19 mouse cellular contexts compared by ENCODE assay signal in the genomic region with DNA sequence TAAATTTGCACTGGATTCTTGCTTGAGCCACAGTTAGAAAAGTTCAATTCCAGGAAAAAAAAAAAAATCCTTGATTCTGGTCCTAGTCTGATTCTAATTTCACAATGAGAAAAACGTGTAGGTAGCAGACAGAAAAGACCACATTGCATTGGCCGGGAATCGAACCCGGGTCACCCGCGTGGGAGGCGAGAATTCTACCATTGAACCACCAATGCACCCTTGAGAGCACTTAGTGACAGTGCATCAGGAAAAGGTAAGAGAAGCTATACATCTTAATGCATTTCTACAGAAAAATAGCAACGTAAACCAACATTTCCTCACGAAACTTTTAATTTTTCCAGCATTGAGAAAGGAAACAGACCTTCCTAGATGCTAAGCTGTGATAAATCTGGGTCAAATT. TPM values are rescaled to one million over a fixed set of nuclear protein-coding genes. Genes with fewer than 3 reads are reported as not detected.
DNase-seq lines count a peak whose midpoint lies in the region; ATAC-seq and TF ChIP-seq lines count a peak whose summit lies in the region.
"Had no signal": no experiment of that assay in that cellular context is flagged by ENCODE, and none has a peak within 500 bp of the region (broad histone marks: within the 10 kb centered on the region; RNA-seq: fewer than 3 reads in every experiment).

No protein-coding gene starts in this region.

- H3K27me3 ChIP-seq in forebrain, embryonic 11.5 days (ENCODE audit: control insufficient read depth, insufficient read depth, low read length) = peaks cover 2% of the 10 kb centered on the region; the same call in 1 of the 2 replicates
- peaks cover 4% of the 10 kb centered on the region for H3K27me3 ChIP-seq in forebrain, embryonic 16.5 days (replicated peaks; ENCODE audit: control insufficient read depth, insufficient read depth, low read length)
- peaks cover 3% of the 10 kb centered on the region; the same call in 1 of the 2 replicates for H3K27me3 ChIP-seq in thymus, adult 2 months (ENCODE audit: control insufficient read depth, insufficient read depth, low read length)
- H3K27me3 ChIP-seq in embryonic facial prominence, embryonic 10.5 days (replicated peaks; ENCODE audit: low read depth, poor library complexity, severe bottlenecking) = peaks cover 27% of the 10 kb centered on the region; the same call in 1 of the 2 replicates
- H3K27me3 ChIP-seq in neural tube, embryonic 11.5 days (ENCODE audit: control insufficient read depth, insufficient read depth, low read length) = no peaks in the 10 kb centered on the region; the same call in 1 of the 2 replicates

- H3K9me3 ChIP-seq in forebrain, embryonic 11.5 days (ENCODE audit: control insufficient read depth, low read length) = no peaks in the 10 kb centered on the region
- H3K9me3 ChIP-seq in forebrain, embryonic 16.5 days (ENCODE audit: control insufficient read depth, low read length) = no peaks in the 10 kb centered on the region
- H3K9me3 ChIP-seq in embryonic facial prominence, embryonic 10.5 days = no peaks in the 10 kb centered on the region
- no peaks in the 10 kb centered on the region for H3K9me3 ChIP-seq in neural tube, embryonic 11.5 days (ENCODE audit: control insufficient read depth, low read length)

- H3K36me3 ChIP-seq in forebrain, embryonic 11.5 days (ENCODE audit: control insufficient read depth, insufficient read depth, low read length) = no peaks in the 10 kb centered on the region
- no peaks in the 10 kb centered on the region for H3K36me3 ChIP-seq in forebrain, embryonic 16.5 days (ENCODE audit: control insufficient read depth, insufficient read depth)
- no peaks in the 10 kb centered on the region for H3K36me3 ChIP-seq in thymus, adult 2 months (ENCODE audit: control insufficient read depth, insufficient read depth, low read length)
- H3K36me3 ChIP-seq in embryonic facial prominence, embryonic 10.5 days (replicated peaks) = no peaks in the 10 kb centered on the region
- H3K36me3 ChIP-seq in neural tube, embryonic 11.5 days (ENCODE audit: control insufficient read depth, insufficient read depth, low read length) = no peaks in the 10 kb centered on the region

- H3K4me2 ChIP-seq in forebrain, embryonic 11.5 days (ENCODE audit: low read depth, low read length, severe bottlenecking) = no peak overlapping the region
- H3K4me2 ChIP-seq in forebrain, embryonic 16.5 days (ENCODE audit: low read length) = no peak overlapping the region
- H3K4me2 ChIP-seq in neural tube, embryonic 11.5 days (ENCODE audit: low read depth) = no peak overlapping the region

- 11% methylated on average over 9 of the region's 9 CpGs for WGBS in forebrain, embryonic 11.5 days
- WGBS in forebrain, embryonic 16.5 days = 12% methylated on average over 9 of the region's 9 CpGs
- 43% methylated on average over 9 of the region's 9 CpGs for WGBS in thymus, adult 2 months
- WGBS in embryonic facial prominence, embryonic 10.5 days = 9% methylated on average over 9 of the region's 9 CpGs
- WGBS in neural tube, embryonic 11.5 days = 10% methylated on average over 9 of the region's 9 CpGs

- no peak for TF ChIP-seq CTCF in thymus, adult 2 months (IDR thresholded peaks at IDR 0.05; ENCODE audit: borderline replicate concordance, control insufficient read depth, extremely low read depth, insufficient read depth, low read length, poor library complexity)

- H3K4me1 ChIP-seq in forebrain, embryonic 11.5 days (replicated peaks; ENCODE audit: control insufficient read depth, insufficient read depth, low read length) = 0 out of 2 replicates have a peak, but pooled peaks cover 2% of the 10 kb centered on the region
- no peaks in the 10 kb centered on the region for H3K4me1 ChIP-seq in forebrain, embryonic 16.5 days (replicated peaks; ENCODE audit: control insufficient read depth, insufficient read depth, low read length)
- H3K4me1 ChIP-seq in thymus, adult 2 months (replicated peaks; ENCODE audit: control insufficient read depth, insufficient read depth, low read length) = no peaks in the 10 kb centered on the region
- peaks cover 25% of the 10 kb centered on the region for H3K4me1 ChIP-seq in embryonic facial prominence, embryonic 10.5 days
- no peaks in the 10 kb centered on the region for H3K4me1 ChIP-seq in neural tube, embryonic 11.5 days (ENCODE audit: control insufficient read depth, insufficient read depth, low read length)

- H3K27ac ChIP-seq in forebrain, embryonic 11.5 days (ENCODE audit: low read depth, low read length) = no peak overlapping the region
- no peak overlapping the region for H3K27ac ChIP-seq in forebrain, embryonic 16.5 days (ENCODE audit: low read length)
- no peak overlapping the region for H3K27ac ChIP-seq in thymus, adult 2 months (ENCODE audit: control insufficient read depth, insufficient read depth, low read length)
- no peak overlapping the region for H3K27ac ChIP-seq in embryonic facial prominence, embryonic 10.5 days (replicated peaks)
- H3K27ac ChIP-seq in neural tube, embryonic 11.5 days (ENCODE audit: low read depth, low read length) = no peak overlapping the region
- H3K27ac ChIP-seq: left cerebral cortex, adult 2 months; liver, embryonic 14.5 days had no signal

- no peak for ATAC-seq in forebrain, embryonic 11.5 days (replicated peaks; ENCODE audit: low FRiP score)
- no peak for ATAC-seq in forebrain, embryonic 16.5 days
- no peak for ATAC-seq in neural tube, embryonic 11.5 days (ENCODE audit: insufficient read depth, low FRiP score, low TSS enrichment)
- no peak for ATAC-seq in erythroid progenitor cell, adult 5-6 weeks (replicated peaks; ENCODE audit: low FRiP score, poor library complexity, severe bottlenecking)
- ATAC-seq: intestine, postnatal 0 days; midbrain, embryonic 16.5 days had no signal

- H3K9ac ChIP-seq in forebrain, embryonic 11.5 days (ENCODE audit: low read length) = no peak overlapping the region
- H3K9ac ChIP-seq in forebrain, embryonic 16.5 days (replicated peaks; ENCODE audit: low read depth, low read length) = no peak overlapping the region
- H3K9ac ChIP-seq in neural tube, embryonic 11.5 days (ENCODE audit: low read length) = no peak overlapping the region
- H3K9ac ChIP-seq: liver, embryonic 14.5 days had no signal

- no peak for TF ChIP-seq POLR2A in thymus, adult 2 months (IDR thresholded peaks at IDR 0.05; ENCODE audit: control insufficient read depth, extremely low read depth, insufficient read depth, low read length, poor library complexity)

- no peak overlapping the region for H3K4me3 ChIP-seq in forebrain, embryonic 11.5 days (ENCODE audit: low read depth, low read length)
- H3K4me3 ChIP-seq in forebrain, embryonic 16.5 days (replicated peaks; ENCODE audit: low read length) = no peak overlapping the region
- H3K4me3 ChIP-seq in thymus, adult 2 months (ENCODE audit: control insufficient read depth, insufficient read depth, low read length) = no peak overlapping the region
- no peak overlapping the region for H3K4me3 ChIP-seq in embryonic facial prominence, embryonic 10.5 days
- H3K4me3 ChIP-seq in neural tube, embryonic 11.5 days (ENCODE audit: low read depth, low read length) = no peak overlapping the region
- H3K4me3 ChIP-seq: left cerebral cortex, adult 2 months had no signal

- DNase-seq in forebrain, embryonic 11.5 days (ENCODE audit: low spot score) = peak; percentile 71
- peak; percentile 53 for DNase-seq in thymus, postnatal 0 days (ENCODE audit: low spot score)
- DNase-seq in thymus, adult 2 months = no peak
- DNase-seq in embryonic facial prominence, embryonic 10.5 days (ENCODE audit: low spot score) = peak; percentile 70
- peak; percentile 16 for DNase-seq in neural tube, embryonic 11.5 days (ENCODE audit: low spot score)
- no peak for DNase-seq in retina, embryonic 14.5 days (ENCODE audit: low spot score)
- DNase-seq: adrenal gland, adult 2 months; heart, postnatal 36 days; lung, postnatal 4 days had no signal

RNA-seq across cellular contexts. Expression of a gene that starts 28.2 kb away (rescaled TPM):
- polyA plus RNA-seq in forebrain, embryonic 11.5 days (2014; fragmentation: Nextera tagmentation; extraction: Ambion mirVana) = not detected in 2 replicates
- not detected in 2 replicates for polyA plus RNA-seq in forebrain, embryonic 16.5 days (2015; fragmentation: Nextera tagmentation; extraction: Ambion mirVana)
- polyA plus RNA-seq in thymus, postnatal 0 days (2015; fragmentation: Nextera tagmentation; extraction: Ambion mirVana) = 0.46 and 0.55 TPM in 2 replicates
- 0.09 and 0.32 TPM in 2 replicates for polyA plus RNA-seq in thymus, adult 2 months (2012; rRNA removed)
- not detected in 2 replicates for polyA plus RNA-seq in embryonic facial prominence, embryonic 10.5 days (2016; fragmentation: Nextera tagmentation; extraction: Ambion mirVana)
- polyA plus RNA-seq in neural tube, embryonic 11.5 days (2014; fragmentation: Nextera tagmentation; extraction: Ambion mirVana) = not detected in 2 replicates
- not detected in 2 replicates for total RNA-seq in erythroid progenitor cell, adult 5-6 weeks (2015; ENCODE audit: low replicate concordance)
- total RNA-seq in erythroid progenitor cell, adult 5-6 weeks (2017; ENCODE audit: low replicate concordance) = not detected in 2 replicates
- total RNA-seq: adrenal gland, adult 2 months; heart, postnatal 36 days; left cerebral cortex, adult 2 months; neutrophil, adult 5-6 weeks had no signal
- polyA plus RNA-seq: adrenal gland, adult 2 months; frontal cortex, adult 2 months; gonadal fat pad, adult 2 months; large intestine, adult 2 months; liver, embryonic 14.5 days; midbrain, embryonic 16.5 days had no signal

Comparison
In these comparisons a context has a peak if more than half of its experiments do, and no peak if none do; other contexts are left out.
1. DNase-seq: peak in forebrain, embryonic 11.5 days (single experiment), thymus, postnatal 0 days (single experiment), embryonic facial prominence, embryonic 10.5 days (single experiment) and neural tube, embryonic 11.5 days (single experiment); none in thymus, adult 2 months (single experiment) and retina, embryonic 14.5 days (single experiment).